16 mouse cellular contexts compared by ENCODE assay signal in the genomic region with DNA sequence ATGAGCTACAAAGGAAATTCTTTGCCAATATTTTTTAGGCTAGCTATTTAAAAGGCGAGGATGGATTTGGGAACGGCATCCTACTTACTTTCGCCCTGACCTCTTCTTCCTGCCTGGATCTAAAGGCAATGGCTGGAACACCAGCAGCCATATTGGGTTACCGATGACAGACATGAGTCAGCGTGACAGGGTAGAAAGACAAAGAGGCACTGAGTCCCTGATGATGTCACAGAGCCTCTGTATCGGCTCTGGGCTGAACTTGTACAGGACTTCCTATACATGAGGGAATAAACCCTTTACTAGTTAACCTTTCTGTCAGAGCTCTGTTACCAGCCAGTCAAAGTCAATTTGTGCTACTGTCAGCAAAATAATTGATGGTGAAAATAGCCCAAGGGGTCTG. TPM values are rescaled to one million over a fixed set of nuclear protein-coding genes. Genes with fewer than 3 reads are reported as not detected.
"Had no signal": no experiment of that assay in that cellular context is flagged by ENCODE, and none has a peak within 500 bp of the region (broad histone marks: within the 10 kb centered on the region; RNA-seq: fewer than 3 reads in every experiment).

No protein-coding gene starts in this region.

- H3K27ac ChIP-seq: layer of hippocampus, adult 2 months; limb, embryonic 12.5 days; liver, embryonic 14.5 days; neural tube, embryonic 13.5 days; stomach, embryonic 15.5 days had no signal

- DNase-seq: kidney, postnatal 10 days; kidney, postnatal 4 days; liver; lung, adult 18-20 months; lung, postnatal 36 days; midbrain, embryonic 14.5 days; retina, postnatal 1 day; thymus, adult 2 months; thymus, postnatal 25 days had no signal

- H3K9me3 ChIP-seq: limb, embryonic 12.5 days; neural tube, embryonic 13.5 days; stomach, embryonic 15.5 days had no signal

- H3K4me2 ChIP-seq: limb, embryonic 12.5 days; neural tube, embryonic 13.5 days; stomach, embryonic 15.5 days had no signal

- H3K4me3 ChIP-seq: layer of hippocampus, adult 2 months; limb, embryonic 12.5 days; neural tube, embryonic 13.5 days; stomach, embryonic 15.5 days had no signal

- H3K9ac ChIP-seq: limb, embryonic 12.5 days; liver, embryonic 14.5 days; neural tube, embryonic 13.5 days; stomach, embryonic 15.5 days had no signal

- H3K4me1 ChIP-seq: neural tube, embryonic 13.5 days; stomach, embryonic 15.5 days had no signal

- H3K36me3 ChIP-seq: limb, embryonic 12.5 days; neural tube, embryonic 13.5 days; stomach, embryonic 15.5 days had no signal

- H3K27me3 ChIP-seq: limb, embryonic 12.5 days; neural tube, embryonic 13.5 days; stomach, embryonic 15.5 days had no signal

RNA-seq across cellular contexts. Expression of gene Hmga2, which starts 50.7 kb away (rescaled TPM):
- total RNA-seq: monocyte, adult 5-6 weeks had no signal
- polyA plus RNA-seq: spleen, adult 2 months had no signal
